Mouse (Mus musculus): ENCODE measurements around the gene Cnksr3. TPM values are rescaled to one million over a fixed set of nuclear protein-coding genes. Genes with fewer than 3 reads are reported as not detected.

Cnksr3 gene
- polyA plus RNA-seq, 1 experiment: 8.9 TPM

DNA sequence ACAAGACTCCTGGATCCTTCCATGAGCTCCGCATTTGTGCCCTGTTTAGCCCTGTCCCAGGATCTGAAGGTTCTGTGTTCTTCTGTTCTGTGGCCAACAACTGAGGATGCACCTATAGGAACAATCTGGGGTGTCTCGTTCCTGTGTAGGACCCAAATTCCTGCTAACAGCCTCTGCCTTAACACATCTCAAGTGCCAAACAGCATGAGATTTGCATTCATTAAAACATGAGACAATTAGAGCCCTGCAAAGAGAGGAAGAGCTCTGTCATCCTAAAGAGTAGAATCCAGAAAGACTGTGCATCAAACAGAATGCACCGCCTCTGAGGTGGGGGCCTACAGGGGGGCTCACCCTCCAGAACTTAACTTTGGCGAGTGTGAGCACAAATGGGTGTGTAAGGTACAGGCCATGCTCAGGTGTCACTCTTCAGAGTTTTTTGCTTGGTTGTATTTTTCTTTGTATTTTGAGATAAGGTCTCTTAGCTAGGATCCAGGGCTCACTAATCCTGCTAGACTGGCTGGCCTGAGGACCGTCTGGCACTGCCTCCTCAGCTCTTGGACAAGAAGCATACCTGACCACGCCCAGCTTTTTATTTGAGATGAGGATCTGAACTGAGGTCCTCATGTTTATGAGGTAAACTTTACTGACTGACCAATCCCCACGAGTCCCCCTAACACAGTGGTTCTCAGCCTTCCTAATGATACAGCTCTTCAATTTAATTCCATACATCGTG is 15.2 kb downstream of the Cnksr3 start:
- Histone ChIP-seq H3K27ac (ENCODE audit: insufficient read depth, low read depth, low read length) (no peak overlapping the region), H3K27me3 (ENCODE audit: control insufficient read depth, insufficient read depth, low read length) (no peaks in the 10 kb centered on the region), H3K4me1 (ENCODE audit: control insufficient read depth, insufficient read depth, insufficient read length, low read length) (peaks cover 17% of the 10 kb centered on the region), H3K36me3 (ENCODE audit: control insufficient read depth, insufficient read depth, low read length) (no peaks in the 10 kb centered on the region), H3K4me3 (ENCODE audit: low read depth, low read length) (no peak overlapping the region)
- 73% methylated on average over 8 of the region's 8 CpGs for WGBS
- TF ChIP-seq CTCF (IDR thresholded peaks at IDR 0.05; ENCODE audit: extremely low read depth, insufficient read length, insufficient replicate concordance, low read depth, low read length) (no peak), POLR2A (IDR thresholded peaks at IDR 0.05; ENCODE audit: low read depth, low read length) (no peak)

DNA sequence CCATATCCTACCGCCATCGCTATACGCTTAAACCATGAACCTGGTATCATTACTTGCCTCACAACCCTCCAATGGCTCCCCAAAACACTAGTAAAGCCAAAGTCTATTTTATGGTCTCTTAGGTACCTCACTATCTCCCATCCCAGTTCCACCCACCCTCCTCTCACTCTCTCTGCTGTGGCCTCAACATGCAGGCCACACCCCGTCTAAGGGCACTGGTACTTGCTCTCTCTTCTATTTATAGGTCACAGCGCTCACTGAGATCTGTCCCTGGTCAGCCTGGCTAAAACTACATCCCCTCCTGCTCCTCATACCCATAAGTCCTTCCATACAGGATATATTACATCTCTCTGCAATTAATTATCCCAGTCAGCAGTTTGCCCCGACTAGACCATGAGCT is 16.1 kb downstream of the Cnksr3 start:
- WGBS: 73% methylated on average over 6 of the region's 6 CpGs
- peaks cover 17% of the 10 kb centered on the region for H3K4me1 ChIP-seq (ENCODE audit: control insufficient read depth, insufficient read depth, insufficient read length, low read length)
- TF ChIP-seq POLR2A (IDR thresholded peaks at IDR 0.05; ENCODE audit: low read depth, low read length): no peak
- no peak for TF ChIP-seq CTCF (IDR thresholded peaks at IDR 0.05; ENCODE audit: extremely low read depth, insufficient read length, insufficient replicate concordance, low read depth, low read length)
- no peaks in the 10 kb centered on the region for H3K36me3 ChIP-seq (ENCODE audit: control insufficient read depth, insufficient read depth, low read length)
- H3K27me3 ChIP-seq (ENCODE audit: control insufficient read depth, insufficient read depth, low read length): no peaks in the 10 kb centered on the region
- no peak overlapping the region for H3K27ac ChIP-seq (ENCODE audit: insufficient read depth, low read depth, low read length)
- no peak overlapping the region for H3K4me3 ChIP-seq (ENCODE audit: low read depth, low read length)

DNA sequence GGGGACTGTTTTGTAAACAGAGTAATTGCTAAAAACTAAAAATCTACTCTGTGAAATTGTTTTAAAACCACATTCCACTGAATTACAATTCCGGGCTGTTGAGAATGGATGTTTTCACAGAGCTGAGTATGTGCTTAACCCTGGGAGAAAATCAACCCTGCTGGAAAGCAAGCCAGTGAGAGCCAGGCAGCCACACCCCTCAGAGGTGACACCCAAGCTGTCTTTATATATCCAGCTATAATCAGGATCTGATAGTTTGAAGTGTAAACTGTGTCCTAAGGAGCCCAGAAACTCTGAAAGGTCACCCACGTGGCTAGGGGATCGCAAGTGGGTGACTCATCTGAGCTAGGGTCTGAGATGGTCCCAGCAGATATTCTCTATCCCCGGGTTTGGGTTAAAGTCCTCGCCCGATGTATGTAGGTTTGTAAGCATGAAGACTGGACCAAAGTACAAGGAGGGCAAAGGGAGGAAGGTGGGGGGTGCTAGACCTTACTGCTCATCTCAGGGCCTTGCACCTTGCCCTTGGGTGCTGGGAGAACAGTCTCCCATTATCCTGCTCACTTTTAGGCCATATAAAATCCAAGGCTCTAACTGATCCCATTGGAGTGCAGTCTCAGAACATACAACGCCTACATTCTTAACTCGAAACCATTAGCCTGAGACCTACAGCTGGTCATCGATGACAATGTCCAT is 20.2 kb downstream of the Cnksr3 start:
- H3K4me1 ChIP-seq (ENCODE audit: control insufficient read depth, insufficient read depth, insufficient read length, low read length): peaks cover 29% of the 10 kb centered on the region
- peak overlapping the region; percentile 24; the same call in 1 of the 2 replicates for H3K27ac ChIP-seq (ENCODE audit: insufficient read depth, low read depth, low read length)
- H3K27me3 ChIP-seq (ENCODE audit: control insufficient read depth, insufficient read depth, low read length): no peaks in the 10 kb centered on the region
- TF ChIP-seq CTCF (IDR thresholded peaks at IDR 0.05; ENCODE audit: extremely low read depth, insufficient read length, insufficient replicate concordance, low read depth, low read length) (no peak), POLR2A (IDR thresholded peaks at IDR 0.05; ENCODE audit: low read depth, low read length) (no peak)
- 32% methylated on average over 9 of the region's 9 CpGs for WGBS
- H3K4me3 ChIP-seq (ENCODE audit: low read depth, low read length): no peak overlapping the region
- H3K36me3 ChIP-seq (ENCODE audit: control insufficient read depth, insufficient read depth, low read length): no peaks in the 10 kb centered on the region

DNA sequence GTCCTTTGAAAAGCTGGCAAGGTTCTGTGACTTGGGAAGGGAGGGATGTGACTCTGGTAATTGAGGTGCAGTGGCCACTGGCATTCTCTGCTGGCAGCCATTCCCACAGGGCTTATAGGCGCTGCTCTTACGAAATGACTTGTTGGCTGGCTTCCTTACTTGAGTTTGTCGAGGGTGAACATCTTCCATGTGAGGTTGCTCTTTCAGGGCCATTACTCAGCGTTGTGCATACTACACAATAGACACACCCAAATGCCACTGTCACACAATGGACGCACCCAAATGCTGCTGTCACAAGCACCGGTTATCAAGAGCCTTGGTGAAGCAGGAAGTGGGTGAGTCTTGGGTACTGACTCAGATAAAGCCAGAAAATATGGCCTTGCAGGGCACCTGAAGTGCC is 22.8 kb downstream of the Cnksr3 start:
- 16% methylated on average over 6 of the region's 6 CpGs for WGBS
- H3K27ac ChIP-seq (ENCODE audit: insufficient read depth, low read depth, low read length): peak overlapping the region; percentile 27
- peaks cover 19% of the 10 kb centered on the region for H3K4me1 ChIP-seq (ENCODE audit: control insufficient read depth, insufficient read depth, insufficient read length, low read length)
- H3K36me3 ChIP-seq (ENCODE audit: control insufficient read depth, insufficient read depth, low read length): no peaks in the 10 kb centered on the region
- H3K4me3 ChIP-seq (ENCODE audit: low read depth, low read length): no peak overlapping the region
- TF ChIP-seq CTCF (IDR thresholded peaks at IDR 0.05; ENCODE audit: extremely low read depth, insufficient read length, insufficient replicate concordance, low read depth, low read length): no peak
- no peak for TF ChIP-seq POLR2A (IDR thresholded peaks at IDR 0.05; ENCODE audit: low read depth, low read length)
- H3K27me3 ChIP-seq (ENCODE audit: control insufficient read depth, insufficient read depth, low read length): no peaks in the 10 kb centered on the region

DNA sequence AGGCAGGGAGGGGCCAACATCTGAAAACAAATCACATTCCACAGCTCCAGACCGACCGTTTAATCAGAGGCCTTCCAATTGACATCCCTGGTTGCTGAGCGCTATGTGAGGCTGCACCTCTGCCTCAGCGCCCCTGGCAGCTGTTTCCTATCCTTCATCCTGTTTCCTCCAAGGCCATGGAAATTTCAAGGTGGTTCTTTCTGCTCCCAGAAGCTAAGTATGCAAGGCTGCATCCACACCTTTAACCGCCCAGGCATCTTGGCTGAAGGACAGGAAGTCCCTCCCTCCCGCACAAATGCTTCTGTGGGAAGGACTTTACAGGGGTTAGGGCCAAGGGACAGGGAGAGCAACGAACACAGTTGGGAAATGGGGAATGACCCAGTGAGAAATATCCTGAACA is 24.2 kb downstream of the Cnksr3 start:
- no peaks in the 10 kb centered on the region for H3K36me3 ChIP-seq (ENCODE audit: control insufficient read depth, insufficient read depth, low read length)
- H3K4me3 ChIP-seq (ENCODE audit: low read depth, low read length): no peak overlapping the region
- H3K27ac ChIP-seq (ENCODE audit: insufficient read depth, low read depth, low read length): no peak overlapping the region
- H3K4me1 ChIP-seq (ENCODE audit: control insufficient read depth, insufficient read depth, insufficient read length, low read length): peaks cover 19% of the 10 kb centered on the region
- H3K27me3 ChIP-seq (ENCODE audit: control insufficient read depth, insufficient read depth, low read length): no peaks in the 10 kb centered on the region
- WGBS: 71% methylated on average over 7 of the region's 7 CpGs
- TF ChIP-seq POLR2A (IDR thresholded peaks at IDR 0.05; ENCODE audit: low read depth, low read length) (no peak), CTCF (IDR thresholded peaks at IDR 0.05; ENCODE audit: extremely low read depth, insufficient read length, insufficient replicate concordance, low read depth, low read length) (no peak)

DNA sequence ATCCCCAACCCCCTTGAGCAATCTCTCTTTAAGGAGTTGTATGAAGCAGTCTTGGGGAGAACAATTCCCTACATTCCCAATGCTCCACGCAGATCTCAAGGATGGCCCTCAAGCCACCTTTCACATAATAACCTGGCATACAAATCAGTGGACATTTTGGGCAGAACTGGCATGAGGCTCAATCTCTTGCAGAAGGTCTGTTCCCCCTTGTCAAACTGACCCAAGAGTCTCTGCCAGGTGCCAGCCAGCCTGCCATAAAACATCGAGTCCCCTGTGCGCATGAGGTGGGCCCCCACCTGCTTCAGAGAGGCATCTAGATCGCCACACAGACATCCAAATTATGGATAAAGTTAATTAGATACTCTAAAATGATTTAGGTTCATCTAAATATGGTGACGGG is 25.0 kb downstream of the Cnksr3 start:
- H3K27ac ChIP-seq (ENCODE audit: insufficient read depth, low read depth, low read length): no peak overlapping the region
- TF ChIP-seq CTCF (IDR thresholded peaks at IDR 0.05; ENCODE audit: extremely low read depth, insufficient read length, insufficient replicate concordance, low read depth, low read length) (no peak), POLR2A (IDR thresholded peaks at IDR 0.05; ENCODE audit: low read depth, low read length) (no peak)
- no peaks in the 10 kb centered on the region for H3K27me3 ChIP-seq (ENCODE audit: control insufficient read depth, insufficient read depth, low read length)
- WGBS: 94% methylated on average over 5 of the region's 5 CpGs
- H3K4me3 ChIP-seq (ENCODE audit: low read depth, low read length): no peak overlapping the region
- no peaks in the 10 kb centered on the region for H3K36me3 ChIP-seq (ENCODE audit: control insufficient read depth, insufficient read depth, low read length)
- peaks cover 17% of the 10 kb centered on the region for H3K4me1 ChIP-seq (ENCODE audit: control insufficient read depth, insufficient read depth, insufficient read length, low read length)

DNA sequence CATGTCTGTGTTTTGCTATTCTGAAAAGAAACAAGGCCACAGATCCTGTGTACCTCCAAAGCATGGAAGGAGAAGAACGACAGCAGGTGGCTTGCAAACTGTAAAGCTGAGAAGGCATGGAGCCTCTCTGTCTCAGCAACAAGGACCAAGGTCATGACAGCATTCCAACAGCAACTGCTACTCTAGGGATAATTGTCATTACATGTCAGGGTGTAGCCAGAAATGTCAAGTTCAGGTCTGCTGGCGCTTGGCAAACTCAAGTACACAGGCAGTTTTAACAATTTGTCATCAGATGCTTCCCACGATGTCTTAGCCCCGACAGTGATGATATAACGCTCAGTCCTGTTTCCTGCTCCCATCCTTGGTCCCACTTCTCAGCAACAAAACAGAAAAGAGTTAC is 26.0 kb downstream of the Cnksr3 start:
- Histone ChIP-seq H3K36me3 (ENCODE audit: control insufficient read depth, insufficient read depth, low read length) (no peaks in the 10 kb centered on the region), H3K27me3 (ENCODE audit: control insufficient read depth, insufficient read depth, low read length) (no peaks in the 10 kb centered on the region), H3K4me3 (ENCODE audit: low read depth, low read length) (no peak overlapping the region), H3K27ac (ENCODE audit: insufficient read depth, low read depth, low read length) (no peak overlapping the region), H3K4me1 (ENCODE audit: control insufficient read depth, insufficient read depth, insufficient read length, low read length) (peaks cover 17% of the 10 kb centered on the region)
- 91% methylated on average over 5 of the region's 5 CpGs for WGBS
- TF ChIP-seq CTCF (IDR thresholded peaks at IDR 0.05; ENCODE audit: extremely low read depth, insufficient read length, insufficient replicate concordance, low read depth, low read length) (no peak), POLR2A (IDR thresholded peaks at IDR 0.05; ENCODE audit: low read depth, low read length) (no peak)

All from small intestine, adult 2 months (tissue).